In the genomic region with DNA sequence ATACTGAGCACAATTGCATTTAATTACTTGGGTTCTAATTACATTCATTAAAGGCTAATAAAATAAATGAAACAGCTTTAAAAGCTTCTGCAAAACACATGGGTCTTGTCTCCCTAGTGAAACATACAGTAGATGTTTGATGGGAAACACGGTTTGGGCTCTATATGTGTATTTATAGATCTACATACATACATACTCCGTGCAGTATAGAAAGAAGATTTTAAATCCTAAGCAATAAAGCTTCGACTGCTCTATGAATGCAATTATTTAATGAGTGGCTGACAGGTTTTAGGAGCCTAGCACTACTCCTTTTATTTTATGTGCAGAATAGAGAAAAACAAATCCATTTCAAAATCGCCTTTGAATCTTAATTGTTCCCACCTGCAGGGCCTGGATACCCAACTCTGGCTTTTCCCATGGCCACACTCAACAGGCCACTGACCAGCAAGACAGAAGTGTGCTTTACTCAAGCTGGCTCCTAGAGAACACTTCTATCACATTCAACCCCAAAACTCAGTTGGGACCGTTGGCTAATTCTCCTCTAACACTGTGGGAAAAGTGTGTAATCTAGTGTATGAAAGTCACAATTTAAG, we compare ENCODE assay signal across 23 mouse cellular contexts. TPM values are rescaled to one million over a fixed set of nuclear protein-coding genes. Genes with fewer than 3 reads are reported as not detected.
DNase-seq lines count a peak whose midpoint lies in the region; ATAC-seq lines count a peak whose summit lies in the region.
"Had no signal": no experiment of that assay in that cellular context is flagged by ENCODE, and none has a peak within 500 bp of the region (broad histone marks: within the 10 kb centered on the region; RNA-seq: fewer than 3 reads in every experiment).

No protein-coding gene starts in this region.

- no peak overlapping the region for H3K4me2 ChIP-seq in forebrain, embryonic 14.5 days (ENCODE audit: low read length)
- no peak overlapping the region for H3K4me2 ChIP-seq in forebrain, embryonic 11.5 days (ENCODE audit: low read depth, low read length, severe bottlenecking)
- H3K4me2 ChIP-seq in kidney, embryonic 16.5 days (replicated peaks; ENCODE audit: low read depth, low read length) = no peak overlapping the region
- no peak overlapping the region for H3K4me2 ChIP-seq in hindbrain, embryonic 12.5 days (replicated peaks)
- H3K4me2 ChIP-seq in neural tube, embryonic 13.5 days = no peak overlapping the region
- no peak overlapping the region for H3K4me2 ChIP-seq in midbrain, embryonic 15.5 days
- H3K4me2 ChIP-seq: embryonic facial prominence, embryonic 13.5 days; heart, embryonic 15.5 days; liver, embryonic 15.5 days; lung, embryonic 15.5 days had no signal

- H3K9me3 ChIP-seq in forebrain, embryonic 14.5 days (replicated peaks; ENCODE audit: control insufficient read depth, low read length) = no peaks in the 10 kb centered on the region
- no peaks in the 10 kb centered on the region for H3K9me3 ChIP-seq in forebrain, embryonic 11.5 days (ENCODE audit: control insufficient read depth, low read length)
- no peaks in the 10 kb centered on the region for H3K9me3 ChIP-seq in kidney, embryonic 16.5 days (ENCODE audit: low read length)
- no peaks in the 10 kb centered on the region for H3K9me3 ChIP-seq in hindbrain, embryonic 12.5 days (replicated peaks)
- no peaks in the 10 kb centered on the region for H3K9me3 ChIP-seq in neural tube, embryonic 13.5 days
- H3K9me3 ChIP-seq in midbrain, embryonic 15.5 days = no peaks in the 10 kb centered on the region
- H3K9me3 ChIP-seq: embryonic facial prominence, embryonic 13.5 days; heart, embryonic 15.5 days; liver, embryonic 15.5 days; lung, embryonic 15.5 days had no signal

- peaks cover 14% of the 10 kb centered on the region; the same call in 1 of the 2 replicates for H3K4me1 ChIP-seq in forebrain, embryonic 14.5 days (ENCODE audit: control insufficient read depth, insufficient read depth, low read length)
- H3K4me1 ChIP-seq in forebrain, embryonic 11.5 days (replicated peaks; ENCODE audit: control insufficient read depth, insufficient read depth, low read length) = peaks cover 2% of the 10 kb centered on the region; the same call in 1 of the 2 replicates
- peaks cover 24% of the 10 kb centered on the region for H3K4me1 ChIP-seq in kidney, embryonic 16.5 days (ENCODE audit: insufficient read depth, low read length)
- H3K4me1 ChIP-seq in hindbrain, embryonic 12.5 days = peaks cover 14% of the 10 kb centered on the region
- H3K4me1 ChIP-seq in neural tube, embryonic 13.5 days (replicated peaks) = peaks cover 21% of the 10 kb centered on the region
- H3K4me1 ChIP-seq in midbrain, embryonic 15.5 days = no peaks in the 10 kb centered on the region; the same call in 1 of the 2 replicates
- H3K4me1 ChIP-seq: embryonic facial prominence, embryonic 13.5 days; heart, embryonic 15.5 days; liver, embryonic 15.5 days; lung, embryonic 15.5 days had no signal

- H3K4me3 ChIP-seq in forebrain, embryonic 14.5 days (ENCODE audit: low read depth, low read length) = no peak overlapping the region
- no peak overlapping the region for H3K4me3 ChIP-seq in forebrain, embryonic 11.5 days (ENCODE audit: low read depth, low read length)
- no peak overlapping the region for H3K4me3 ChIP-seq in kidney, embryonic 16.5 days (ENCODE audit: low read length)
- no peak overlapping the region for H3K4me3 ChIP-seq in hindbrain, embryonic 12.5 days
- H3K4me3 ChIP-seq in neural tube, embryonic 13.5 days = no peak overlapping the region
- H3K4me3 ChIP-seq in midbrain, embryonic 15.5 days = no peak overlapping the region
- H3K4me3 ChIP-seq: embryonic facial prominence, embryonic 13.5 days; erythroblast, embryonic 14.5 days; gastrocnemius, adult 2 months; heart, embryonic 15.5 days; liver, embryonic 15.5 days; lung, embryonic 15.5 days had no signal

- no peaks in the 10 kb centered on the region for H3K36me3 ChIP-seq in forebrain, embryonic 14.5 days (ENCODE audit: control insufficient read depth, insufficient read depth, low read length)
- H3K36me3 ChIP-seq in forebrain, embryonic 11.5 days (ENCODE audit: control insufficient read depth, insufficient read depth, low read length) = no peaks in the 10 kb centered on the region
- no peaks in the 10 kb centered on the region for H3K36me3 ChIP-seq in kidney, embryonic 16.5 days (ENCODE audit: insufficient read depth, low read length)
- H3K36me3 ChIP-seq in hindbrain, embryonic 12.5 days = no peaks in the 10 kb centered on the region
- no peaks in the 10 kb centered on the region for H3K36me3 ChIP-seq in neural tube, embryonic 13.5 days
- no peaks in the 10 kb centered on the region for H3K36me3 ChIP-seq in midbrain, embryonic 15.5 days (replicated peaks)
- H3K36me3 ChIP-seq: embryonic facial prominence, embryonic 13.5 days; heart, embryonic 15.5 days; liver, embryonic 15.5 days; lung, embryonic 15.5 days had no signal

- no peak overlapping the region for H3K27ac ChIP-seq in forebrain, embryonic 14.5 days (ENCODE audit: low read depth, low read length)
- H3K27ac ChIP-seq in forebrain, embryonic 11.5 days (ENCODE audit: low read depth, low read length) = no peak overlapping the region
- peak overlapping the region; percentile 65; the same call in 1 of the 2 replicates for H3K27ac ChIP-seq in kidney, embryonic 16.5 days (ENCODE audit: low read length)
- peak overlapping the region; percentile 80 for H3K27ac ChIP-seq in hindbrain, embryonic 12.5 days
- no peak overlapping the region for H3K27ac ChIP-seq in neural tube, embryonic 13.5 days (replicated peaks)
- H3K27ac ChIP-seq in midbrain, embryonic 15.5 days = no peak overlapping the region
- H3K27ac ChIP-seq: embryonic facial prominence, embryonic 13.5 days; gastrocnemius, adult 2 months; heart, embryonic 15.5 days; kidney, postnatal 0 days; liver, embryonic 15.5 days; lung, embryonic 15.5 days had no signal

- ATAC-seq in forebrain, embryonic 14.5 days = peak; percentile 44; the same call in 1 of the 2 replicates
- no peak for ATAC-seq in forebrain, embryonic 11.5 days (replicated peaks; ENCODE audit: low FRiP score)
- ATAC-seq in kidney, embryonic 16.5 days (ENCODE audit: low FRiP score, low TSS enrichment) = peak; percentile 51; the same call in 1 of the 2 replicates
- ATAC-seq in hindbrain, embryonic 12.5 days (ENCODE audit: low FRiP score) = peak; percentile 65; the same call in 1 of the 2 replicates
- ATAC-seq in neural tube, embryonic 13.5 days (ENCODE audit: low read depth) = peak; percentile 77; the same call in 1 of the 2 replicates
- ATAC-seq in midbrain, embryonic 15.5 days (replicated peaks) = no peak
- ATAC-seq: midbrain, embryonic 16.5 days had no signal

- H3K9ac ChIP-seq in forebrain, embryonic 14.5 days (ENCODE audit: low read length) = no peak overlapping the region
- H3K9ac ChIP-seq in forebrain, embryonic 11.5 days (ENCODE audit: low read length) = no peak overlapping the region
- H3K9ac ChIP-seq in kidney, embryonic 16.5 days (replicated peaks; ENCODE audit: low read length) = no peak overlapping the region
- no peak overlapping the region for H3K9ac ChIP-seq in hindbrain, embryonic 12.5 days
- no peak overlapping the region for H3K9ac ChIP-seq in neural tube, embryonic 13.5 days
- H3K9ac ChIP-seq in midbrain, embryonic 15.5 days = no peak overlapping the region
- H3K9ac ChIP-seq: embryonic facial prominence, embryonic 13.5 days; heart, embryonic 15.5 days; liver, embryonic 15.5 days; lung, embryonic 15.5 days had no signal

- WGBS in forebrain, embryonic 14.5 days = 41% methylated on average over 5 of the region's 5 CpGs
- WGBS in forebrain, embryonic 11.5 days = 72% methylated on average over 5 of the region's 5 CpGs
- 30% methylated on average over 5 of the region's 5 CpGs for WGBS in kidney, embryonic 16.5 days
- 43% methylated on average over 5 of the region's 5 CpGs for WGBS in hindbrain, embryonic 12.5 days
- 26% methylated on average over 5 of the region's 5 CpGs for WGBS in neural tube, embryonic 13.5 days
- 76% methylated on average over 5 of the region's 5 CpGs for WGBS in midbrain, embryonic 15.5 days

- no peaks in the 10 kb centered on the region for H3K27me3 ChIP-seq in forebrain, embryonic 14.5 days (replicated peaks; ENCODE audit: control insufficient read depth, insufficient read depth, low read length)
- H3K27me3 ChIP-seq in forebrain, embryonic 11.5 days (ENCODE audit: control insufficient read depth, insufficient read depth, low read length) = no peaks in the 10 kb centered on the region
- no peaks in the 10 kb centered on the region for H3K27me3 ChIP-seq in kidney, embryonic 16.5 days (ENCODE audit: insufficient read depth, low read length)
- H3K27me3 ChIP-seq in hindbrain, embryonic 12.5 days = no peaks in the 10 kb centered on the region
- peaks cover 20% of the 10 kb centered on the region for H3K27me3 ChIP-seq in neural tube, embryonic 13.5 days
- H3K27me3 ChIP-seq in midbrain, embryonic 15.5 days (replicated peaks) = no peaks in the 10 kb centered on the region
- H3K27me3 ChIP-seq: embryonic facial prominence, embryonic 13.5 days; heart, embryonic 15.5 days; liver, embryonic 15.5 days; lung, embryonic 15.5 days had no signal

- DNase-seq in forebrain, embryonic 14.5 days (ENCODE audit: low spot score) = no peak
- no peak for DNase-seq in forebrain, embryonic 11.5 days (ENCODE audit: low spot score)
- DNase-seq in kidney, adult 11 months = no peak
- DNase-seq: adrenal gland, postnatal 25 days; cerebellum, adult 8-10 months; gastrocnemius, adult 2 months; heart, postnatal 36 days; left cerebral cortex, postnatal 4 days; liver; lung, postnatal 4 days; right cerebral cortex, postnatal 25 days; spleen, adult 18-20 months had no signal

RNA-seq across cellular contexts. Expression of gene BC052040, which starts 42.7 kb away (rescaled TPM):
- polyA plus RNA-seq in forebrain, embryonic 14.5 days (2014; fragmentation: Nextera tagmentation; extraction: Ambion mirVana) = 14.5 and 18.9 TPM in 2 replicates
- 22.3 and 22.5 TPM in 2 replicates for polyA plus RNA-seq in forebrain, embryonic 11.5 days (2014; fragmentation: Nextera tagmentation; extraction: Ambion mirVana)
- polyA plus RNA-seq in kidney, embryonic 16.5 days (2015; fragmentation: Nextera tagmentation; extraction: Ambion mirVana) = 15.4 and 19.6 TPM in 2 replicates
- 18.9 TPM in 2 replicates for polyA plus RNA-seq in hindbrain, embryonic 12.5 days (2016; fragmentation: Nextera tagmentation; extraction: Ambion mirVana)
- 11.8 and 13.8 TPM in 2 replicates for polyA plus RNA-seq in neural tube, embryonic 13.5 days (2015; fragmentation: Nextera tagmentation; extraction: Ambion mirVana)
- 17.3 and 19.6 TPM in 2 replicates for polyA plus RNA-seq in midbrain, embryonic 15.5 days (2015; fragmentation: Nextera tagmentation; extraction: Ambion mirVana)

Comparison
In these comparisons a context has a peak if more than half of its experiments do, and no peak if none do; other contexts are left out.
1. ATAC-seq: peak in forebrain, embryonic 14.5 days (single experiment), kidney, embryonic 16.5 days (single experiment), hindbrain, embryonic 12.5 days (single experiment) and neural tube, embryonic 13.5 days (single experiment); none in forebrain, embryonic 11.5 days (single experiment) and midbrain, embryonic 15.5 days (single experiment).
2. H3K27ac ChIP-seq: peak in kidney, embryonic 16.5 days (single experiment) and hindbrain, embryonic 12.5 days (single experiment); none in forebrain, embryonic 14.5 days (single experiment), forebrain, embryonic 11.5 days (single experiment), neural tube, embryonic 13.5 days (single experiment) and midbrain, embryonic 15.5 days (single experiment).